Mouse (Mus musculus): Measurements from ENCODE around the gene Acot3.
"Not testable (repeated sequence)": the region's sequence is repeated elsewhere in the genome, so short reads cannot be mapped to it uniquely, and the experiment has no call there.

The Acot3 gene

DNA sequence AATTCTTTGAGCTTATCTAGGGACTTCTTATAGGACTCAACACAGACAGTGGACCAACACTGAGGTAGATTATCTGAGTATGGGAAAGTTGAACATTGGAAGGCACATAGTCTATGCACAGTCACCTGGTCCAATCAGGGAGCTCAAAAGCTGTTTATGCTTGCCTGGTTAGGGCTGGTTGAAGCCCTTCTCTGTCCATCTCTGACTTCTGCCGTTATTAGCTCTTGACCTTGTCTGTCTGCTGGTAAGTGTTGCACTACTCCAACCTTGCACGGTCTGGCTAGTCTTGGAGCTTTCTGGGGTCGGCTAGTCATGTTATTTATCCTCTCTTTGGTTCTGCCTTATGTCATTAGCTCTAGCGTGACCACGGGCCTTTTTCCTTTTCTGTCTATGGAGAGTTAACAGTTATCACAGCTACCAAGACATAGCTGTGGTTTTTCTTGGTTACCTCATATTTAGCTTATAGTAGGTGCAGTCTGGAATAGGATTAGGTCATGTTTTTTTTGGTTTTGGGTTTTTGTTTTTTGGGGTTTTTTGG is at the start of gene Acot3:
Acot3 (plus strand) TSS at position 208 of the 538 bp plus-strand sequence.
- DNase-seq (ENCODE audit: low spot score in 2 of 2): no peak

DNA sequence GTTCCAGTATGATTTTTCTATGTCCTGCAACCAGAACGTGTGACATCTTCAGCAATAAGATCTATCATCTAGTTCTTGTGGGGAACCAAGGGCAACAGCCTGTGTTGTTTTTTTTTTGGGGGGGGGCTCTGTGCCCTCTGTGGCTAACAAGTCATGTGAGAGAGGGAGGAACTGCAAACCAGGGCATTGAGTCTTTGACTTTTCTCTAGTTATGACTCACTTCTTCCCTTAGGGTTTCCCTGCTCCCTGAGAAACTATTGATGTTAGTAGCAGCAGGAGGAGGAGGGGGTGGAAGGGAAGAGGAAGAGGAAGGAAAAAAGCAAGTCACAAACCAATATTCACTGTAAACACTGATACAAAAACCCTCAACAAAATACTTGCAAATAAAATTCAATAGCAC is 48.1 kb upstream of the Acot3 start:
- no peak for DNase-seq (ENCODE audit: low spot score in 2 of 2)

DNA sequence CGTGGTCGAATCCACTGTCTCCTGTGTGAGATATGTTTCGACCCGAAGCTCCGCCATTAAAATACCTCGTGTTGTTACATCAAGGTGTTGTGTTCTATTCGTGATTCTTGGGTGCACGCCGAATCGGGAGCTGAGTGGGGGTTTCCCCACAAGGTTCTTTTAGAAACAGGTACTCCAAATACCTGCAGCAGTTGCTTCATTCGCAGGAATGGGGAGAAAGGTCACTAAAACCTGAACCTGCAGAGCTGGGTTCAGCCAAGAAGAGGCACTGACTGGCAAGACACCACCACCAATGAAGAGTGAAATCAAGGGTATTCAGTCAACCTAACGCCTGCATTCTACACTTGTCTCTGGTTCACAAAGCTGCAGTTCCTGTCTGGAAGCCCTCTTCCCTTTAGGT is 43.7 kb upstream of the Acot3 start:
- no peak for DNase-seq (ENCODE audit: low spot score in 2 of 2)

DNA sequence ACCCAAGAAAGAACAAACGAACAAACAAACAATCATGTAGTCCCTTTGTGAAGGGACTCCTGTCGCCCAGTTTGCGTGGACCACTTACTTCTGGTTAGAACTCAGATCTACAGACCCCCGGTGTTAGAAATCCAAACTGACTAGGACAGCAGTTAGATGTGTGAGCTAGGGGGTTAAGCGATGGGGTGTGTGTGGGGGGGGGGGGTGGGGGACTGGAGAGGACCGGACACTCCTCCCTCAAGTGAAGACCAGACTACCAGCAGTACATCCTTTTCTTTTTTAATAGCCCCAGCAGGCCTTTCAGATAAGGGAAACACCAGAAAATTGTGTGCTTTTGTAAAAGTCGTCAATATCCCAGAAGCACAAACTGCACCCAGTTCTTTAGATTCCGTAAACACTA is 43.2 kb upstream of the Acot3 start:
- DNase-seq (ENCODE audit: low spot score in 2 of 2): no peak

DNA sequence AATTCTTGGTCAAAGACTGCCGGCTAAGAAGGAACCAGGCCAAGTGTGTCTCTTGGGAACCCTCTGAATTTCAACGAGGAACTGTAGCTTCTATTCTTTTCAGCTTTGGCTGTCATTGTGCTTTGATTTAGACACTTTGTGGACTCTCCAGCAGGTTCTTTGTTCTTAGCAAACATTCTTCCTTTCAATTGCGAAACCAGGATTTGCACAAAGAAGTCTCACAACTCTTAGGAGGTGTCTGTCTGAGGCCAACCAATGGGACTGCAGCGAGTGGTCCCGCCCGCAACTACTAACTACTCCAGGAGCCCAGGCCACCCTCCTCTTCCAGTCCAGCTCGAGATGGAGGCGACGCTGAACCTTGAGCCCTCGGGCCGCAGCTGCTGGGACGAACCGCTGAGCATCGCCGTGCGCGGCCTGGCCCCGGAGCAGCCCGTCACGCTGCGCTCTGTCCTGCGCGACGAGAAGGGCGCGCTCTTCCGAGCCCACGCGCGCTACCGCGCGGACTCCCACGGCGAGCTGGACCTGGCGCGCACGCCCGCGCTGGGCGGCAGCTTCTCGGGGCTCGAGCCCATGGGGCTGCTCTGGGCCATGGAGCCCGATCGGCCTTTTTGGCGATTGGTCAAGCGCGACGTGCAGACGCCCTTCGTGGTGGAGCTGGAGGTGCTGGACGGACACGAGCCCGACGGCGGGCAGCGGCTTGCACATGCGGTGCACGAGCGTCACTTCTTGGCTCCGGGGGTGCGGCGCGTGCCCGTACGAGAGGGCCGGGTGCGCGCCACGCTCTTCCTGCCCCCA is 42.6 kb upstream of the Acot3 start, which contains the start of gene Acot1:
Acot1 (plus strand) TSS at position 320 of the 795 bp plus-strand sequence.
- DNase-seq (ENCODE audit: low spot score in 2 of 2): peak in 1 of 2 experiments; percentile 22

DNA sequence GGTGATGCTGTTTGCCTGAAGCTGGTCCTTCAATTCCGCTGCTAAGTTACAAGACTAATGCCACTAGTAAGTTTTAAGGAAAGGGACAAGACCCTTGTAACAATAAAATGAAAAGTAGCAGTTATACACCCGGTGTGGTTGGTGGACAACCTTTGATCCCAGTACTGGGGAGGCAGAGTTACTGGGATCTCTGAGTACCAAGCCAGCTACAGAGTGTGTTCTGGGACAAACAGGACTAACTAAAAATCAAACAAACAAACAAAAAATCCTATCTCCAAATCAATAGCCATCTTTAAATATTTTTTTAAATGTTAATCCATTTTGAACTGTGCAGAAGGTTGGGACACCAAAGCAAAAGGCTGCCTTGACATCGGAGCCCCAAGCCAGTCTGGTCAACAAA is 41.7 kb upstream of the Acot3 start:
- no peak for DNase-seq (ENCODE audit: low spot score in 2 of 2)

DNA sequence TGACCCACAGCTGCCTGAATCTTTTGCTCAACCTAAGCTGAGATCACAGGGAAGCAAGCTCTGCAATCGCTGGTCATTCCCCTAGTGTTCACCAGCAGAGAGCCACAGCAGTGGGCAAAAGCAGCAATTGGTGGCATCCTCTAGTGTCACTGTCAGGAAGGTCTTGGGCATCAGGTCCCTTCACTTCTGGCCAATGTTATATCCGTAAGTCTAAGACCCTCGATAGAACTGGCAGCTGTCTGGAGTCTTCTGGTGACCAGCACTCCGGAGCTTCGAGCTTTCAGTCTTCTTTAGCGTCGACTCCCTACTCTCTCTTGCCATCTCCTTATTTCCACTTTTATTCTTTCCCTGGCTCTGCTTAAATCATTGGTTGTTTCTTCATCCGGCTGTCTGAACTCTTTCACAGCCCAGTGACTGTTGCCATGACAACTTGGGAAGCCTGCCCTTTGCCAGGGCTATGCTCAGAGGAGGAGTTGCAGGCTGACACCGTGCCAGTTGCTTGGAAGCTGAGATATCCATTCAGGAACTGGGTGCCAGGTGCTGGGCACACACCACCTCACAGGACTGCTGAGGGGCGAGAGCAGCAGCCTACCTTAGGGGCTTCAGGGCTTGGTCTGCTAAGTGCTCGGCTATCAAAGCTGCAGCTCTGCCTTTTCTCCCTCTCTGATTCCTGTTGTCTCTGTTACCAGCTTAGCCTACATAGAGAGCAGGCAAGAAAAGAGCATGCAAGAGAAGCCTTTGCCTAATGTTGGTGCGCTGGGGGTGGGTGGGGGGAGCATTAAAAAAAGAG is 40.5 kb upstream of the Acot3 start:
- peak; percentile 30 to 54 for DNase-seq (ENCODE audit: low spot score in 2 of 2)

DNA sequence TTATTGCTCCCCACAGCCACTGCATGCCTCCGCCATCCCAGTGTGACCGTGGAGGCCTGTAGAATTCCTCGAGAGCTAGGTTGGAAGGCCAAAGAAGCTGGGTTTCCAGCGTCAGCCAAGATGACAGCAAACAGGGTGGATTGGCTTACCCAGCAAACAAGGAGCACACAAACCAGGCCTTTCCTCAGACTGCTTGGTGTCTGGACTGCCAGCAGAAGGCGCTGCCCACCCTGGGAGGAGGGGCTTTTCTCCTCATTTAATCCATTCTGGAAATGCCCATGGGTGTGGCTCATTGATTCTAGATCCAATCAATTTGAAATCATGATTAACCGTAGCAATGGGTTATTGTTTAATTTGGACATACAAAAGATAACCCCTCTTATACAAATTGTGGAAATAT is 38.8 kb upstream of the Acot3 start:
- no peak for DNase-seq (ENCODE audit: low spot score in 2 of 2)

DNA sequence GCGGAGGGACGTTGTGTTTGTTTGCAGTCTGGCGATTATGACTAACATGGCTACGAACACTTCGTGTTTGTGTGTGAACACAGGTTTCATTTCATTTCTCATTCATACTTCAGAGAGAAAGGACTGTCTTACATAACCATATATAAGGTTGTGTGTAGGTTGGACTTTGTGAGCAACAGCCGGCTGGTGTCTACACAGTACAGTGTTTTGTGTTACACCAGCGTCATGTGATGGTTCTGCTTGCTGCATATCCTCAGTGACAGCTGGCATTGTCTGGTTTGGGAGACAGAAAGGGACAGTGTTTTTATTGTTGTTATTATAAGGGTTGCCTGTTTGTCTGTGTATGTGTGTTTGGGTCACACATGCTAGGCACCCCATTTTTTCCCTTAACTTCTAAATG is 38.2 kb upstream of the Acot3 start:
- no peak for DNase-seq (ENCODE audit: low spot score in 2 of 2)

DNA sequence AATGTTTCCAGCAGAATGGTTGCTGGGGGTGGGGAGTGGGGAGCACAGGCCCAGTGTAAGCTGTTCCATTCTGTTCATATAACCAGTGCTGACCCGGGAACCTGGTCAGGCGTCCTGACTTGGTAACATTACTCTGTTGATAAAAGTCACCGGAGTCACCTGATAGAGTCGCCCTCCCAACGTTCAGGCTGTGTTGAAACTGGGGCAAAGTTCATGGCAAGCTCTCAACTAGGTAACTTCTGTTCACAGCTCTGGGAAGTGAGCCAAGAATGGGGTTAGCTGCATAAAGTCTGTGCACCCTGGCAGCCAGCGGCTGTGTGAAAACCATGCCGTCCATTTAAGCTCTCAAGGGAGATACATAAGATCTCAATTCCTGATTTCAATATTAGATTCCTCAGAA is 31.4 kb upstream of the Acot3 start:
- DNase-seq (ENCODE audit: low spot score in 2 of 2): not testable (repeated sequence)

DNA sequence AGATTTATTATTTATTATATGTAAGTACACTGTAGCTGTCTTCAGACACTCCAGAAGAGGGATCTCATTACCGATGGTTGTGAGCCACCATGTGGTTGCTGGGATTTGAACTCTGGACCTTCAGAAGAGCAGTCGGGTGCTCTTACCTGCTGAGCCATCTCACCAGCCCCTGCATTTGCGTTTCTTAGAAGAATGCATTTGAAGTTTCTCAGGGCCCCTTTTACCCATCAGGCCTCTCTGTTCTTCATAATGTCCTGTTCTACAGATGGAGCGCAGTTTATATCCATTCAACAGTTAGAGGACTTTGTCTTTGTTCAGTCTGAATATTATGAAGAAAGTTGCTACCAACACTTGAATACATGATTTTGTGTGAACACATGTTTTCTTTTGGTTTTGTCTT is 29.7 kb upstream of the Acot3 start:
- not testable (repeated sequence) for DNase-seq (ENCODE audit: low spot score in 2 of 2)

DNA sequence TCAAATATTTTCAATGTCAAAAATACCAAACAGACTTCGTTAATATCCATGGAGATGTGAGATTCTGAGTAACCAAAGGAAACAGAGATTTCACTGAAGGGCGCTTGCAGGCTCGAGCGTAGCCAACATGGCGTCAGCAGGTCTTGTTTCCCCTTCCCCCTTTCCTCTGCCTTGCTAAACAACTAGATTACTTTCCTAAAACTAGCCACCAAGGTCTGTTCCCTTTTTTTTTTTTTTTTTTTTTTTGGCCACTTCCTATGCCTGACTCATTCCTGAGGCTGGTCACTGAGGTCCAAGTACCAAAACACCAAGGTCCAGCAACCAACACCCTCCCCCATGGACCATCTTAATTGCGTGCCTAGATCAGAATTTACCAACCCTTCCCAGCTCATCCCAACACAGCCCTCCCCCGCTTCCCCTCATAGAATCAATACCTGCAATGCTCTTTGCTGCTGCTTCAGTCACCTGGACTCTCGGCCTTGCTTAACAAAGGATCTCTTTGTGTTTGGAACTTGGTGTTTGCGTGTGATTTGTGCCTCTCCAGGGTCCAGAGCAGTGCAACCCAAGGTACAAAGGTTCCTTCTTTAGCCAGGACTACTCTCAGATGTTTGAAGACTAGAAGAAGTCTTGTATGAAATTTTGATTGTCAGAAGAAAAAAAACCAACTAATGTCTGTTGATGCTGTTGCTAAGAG is 28.7 kb upstream of the Acot3 start:
- no peak for DNase-seq (ENCODE audit: low spot score in 2 of 2)

DNA sequence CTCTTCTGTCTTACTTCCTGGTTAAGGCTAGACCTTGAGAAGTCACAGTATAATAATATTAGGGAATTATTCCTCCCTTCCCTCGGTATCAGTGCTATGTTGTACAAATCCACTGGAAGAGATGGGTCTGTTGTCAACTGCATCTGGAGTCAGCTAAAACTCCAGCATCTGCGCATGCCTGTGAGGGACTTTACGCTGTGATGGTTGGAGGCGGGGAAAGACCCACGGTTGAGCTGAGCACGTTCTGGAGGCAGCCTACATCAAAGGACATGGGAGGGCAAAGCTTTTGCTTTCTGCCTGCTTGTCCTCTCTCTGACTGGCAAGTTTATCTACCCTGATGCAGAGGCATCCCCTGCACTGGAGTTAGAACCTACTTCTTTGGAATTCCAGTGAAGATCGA is 26.1 kb upstream of the Acot3 start:
- DNase-seq (ENCODE audit: low spot score in 2 of 2): no peak

DNA sequence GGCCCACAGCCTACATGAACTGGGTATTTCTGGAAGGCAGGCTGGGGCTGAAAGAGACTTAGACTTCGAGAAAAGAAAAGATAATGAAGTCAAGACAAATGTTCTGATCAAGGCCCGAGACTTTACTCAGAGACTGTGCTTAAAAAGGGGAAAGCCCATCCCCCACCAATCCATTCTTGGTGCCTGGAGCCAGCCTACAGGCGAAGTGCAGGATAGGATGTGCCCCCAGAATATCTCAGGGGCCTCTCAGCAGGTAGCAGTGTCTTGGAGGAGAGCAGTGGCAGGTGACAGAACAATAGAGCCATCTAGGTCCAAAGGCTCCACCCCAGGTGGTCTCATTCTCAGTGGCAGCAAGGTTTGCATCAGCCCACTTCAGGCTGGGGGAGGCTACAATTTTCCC is 23.6 kb upstream of the Acot3 start:
- DNase-seq (ENCODE audit: low spot score in 2 of 2): not testable (repeated sequence)

DNA sequence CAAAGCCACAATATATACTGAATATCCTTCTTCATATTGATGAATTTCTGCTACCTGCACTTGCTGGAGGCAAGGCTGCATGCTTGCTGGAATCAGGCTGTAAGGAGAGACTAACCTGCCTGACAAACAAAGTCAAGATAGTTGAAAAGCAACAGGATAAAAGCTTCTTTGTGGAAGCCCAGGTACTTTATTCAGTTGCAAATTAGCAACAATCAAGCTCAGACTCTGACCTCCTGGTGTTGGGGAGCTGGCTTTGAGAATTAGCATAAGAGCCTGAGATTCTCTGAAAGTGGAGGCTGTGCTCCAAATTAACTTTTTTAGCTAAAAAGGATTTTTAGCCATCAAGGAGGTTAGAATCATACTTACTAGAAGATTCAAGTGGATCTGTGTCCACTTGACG is 22.9 kb upstream of the Acot3 start:
- DNase-seq (ENCODE audit: low spot score in 2 of 2): not testable (repeated sequence)

DNA sequence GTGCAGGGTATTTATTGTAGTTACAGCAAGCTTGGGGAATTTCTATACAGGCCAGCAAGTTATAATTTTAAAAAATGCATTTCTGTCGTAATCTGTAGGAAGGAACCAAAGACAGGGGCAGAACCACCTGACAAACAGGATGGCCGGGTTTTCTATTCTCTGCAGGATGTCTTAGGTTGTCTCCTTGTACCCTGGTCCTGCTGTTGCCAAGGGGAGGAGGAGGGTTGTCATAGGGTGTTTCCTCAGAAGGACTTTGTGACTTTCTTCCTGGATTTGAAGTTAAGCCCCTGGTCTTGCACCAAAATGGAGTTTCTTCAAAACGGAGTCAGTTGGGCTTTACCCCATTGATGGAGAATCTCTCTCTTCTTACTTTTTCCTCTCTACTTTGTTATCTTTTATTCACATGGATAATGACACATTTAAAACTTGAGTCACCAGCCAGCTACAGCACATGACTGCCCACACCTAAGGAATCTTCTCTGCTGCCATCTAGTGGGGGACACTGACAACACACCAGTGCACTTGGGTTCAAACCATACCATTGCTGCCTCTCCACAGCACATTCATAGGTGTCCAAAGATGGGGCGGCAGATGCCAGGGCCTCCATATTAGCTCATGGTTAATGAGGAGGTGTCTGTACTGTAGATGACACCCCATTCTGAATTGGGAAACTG is 21.1 kb upstream of the Acot3 start:
- peak; percentile 53 to 77 for DNase-seq (ENCODE audit: low spot score in 2 of 2)

DNA sequence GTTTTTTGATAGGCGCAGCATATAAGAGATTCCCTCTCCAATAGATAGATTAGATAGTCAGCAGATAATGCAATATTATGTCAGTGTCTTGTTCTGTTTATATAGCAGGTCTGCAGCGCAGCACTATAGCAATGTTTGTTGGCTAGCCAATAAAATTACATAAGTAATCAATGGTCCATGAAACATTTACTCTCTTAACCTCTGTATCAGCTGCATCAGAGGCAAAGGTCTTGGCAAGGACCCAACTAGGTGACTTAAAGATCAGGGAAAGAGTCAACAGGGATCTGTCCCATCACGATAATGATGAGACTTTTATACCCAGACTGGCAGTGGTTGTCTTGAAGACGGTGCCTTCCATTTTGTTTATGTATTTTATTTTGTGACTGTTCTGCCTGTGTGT is 19.1 kb upstream of the Acot3 start:
- no peak for DNase-seq (ENCODE audit: low spot score in 2 of 2)

DNA sequence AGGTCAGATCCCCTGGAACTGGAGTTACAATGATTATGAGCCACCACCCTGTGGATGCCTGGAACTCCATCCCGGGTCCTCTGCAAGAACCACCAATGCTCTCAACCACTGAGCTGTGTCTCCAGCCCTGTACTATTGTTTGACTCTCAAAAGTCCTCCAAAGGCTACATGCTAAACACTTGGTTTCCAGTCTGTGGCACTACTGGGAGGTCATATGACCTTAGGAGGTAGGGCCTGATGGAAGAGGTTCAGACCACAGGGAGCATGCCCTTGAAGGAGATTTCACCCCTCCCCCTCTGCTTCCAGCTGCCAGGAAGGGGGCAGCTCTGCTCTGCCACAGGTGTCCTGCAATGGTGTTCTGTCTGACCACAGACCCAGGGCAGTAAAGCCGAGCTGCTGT is 18.6 kb upstream of the Acot3 start:
- DNase-seq (ENCODE audit: low spot score in 2 of 2): not testable (repeated sequence)

DNA sequence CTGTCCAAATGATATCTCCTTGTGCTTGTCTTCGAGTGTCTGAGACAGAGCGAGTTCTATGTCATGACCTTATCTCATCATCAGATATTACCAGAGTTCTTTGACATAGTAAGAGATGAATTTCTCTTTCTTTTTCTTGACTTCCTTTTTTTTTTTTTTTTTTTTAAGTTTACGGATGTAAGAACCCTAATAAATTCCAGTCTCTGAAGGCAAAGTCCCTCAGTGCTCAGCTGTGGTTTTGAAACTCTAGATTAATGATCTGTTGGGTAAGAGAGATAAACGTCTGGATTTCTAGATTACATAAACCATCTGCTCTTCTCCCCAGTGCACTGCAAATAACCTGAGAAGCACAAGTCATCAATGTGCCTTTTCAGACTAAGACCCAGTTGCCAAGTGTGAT is 17.8 kb upstream of the Acot3 start:
- no peak for DNase-seq (ENCODE audit: low spot score in 2 of 2)

DNA sequence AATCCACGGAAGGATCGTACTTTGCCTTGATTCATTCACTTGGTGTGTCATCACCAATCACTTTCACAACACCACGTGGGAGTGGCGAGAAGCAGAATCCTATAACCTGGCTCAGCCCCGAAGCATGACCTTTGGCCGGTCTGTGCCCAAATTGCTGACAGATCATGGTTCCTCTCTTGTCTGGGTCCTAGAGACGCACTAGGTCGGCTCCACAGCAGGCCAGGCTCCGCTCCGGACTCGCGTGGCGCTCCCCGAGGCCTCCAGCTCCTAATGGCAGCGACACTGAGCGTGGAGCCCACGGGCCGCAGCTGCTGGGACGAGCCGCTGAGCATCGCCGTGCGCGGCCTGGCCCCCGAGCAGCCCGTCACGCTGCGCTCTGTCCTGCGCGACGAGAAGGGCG is 13.7 kb upstream of the Acot3 start, which contains the start of gene Acot4:
Acot4 (plus strand) TSS at position 139 of the 400 bp plus-strand sequence.
- DNase-seq (ENCODE audit: low spot score in 2 of 2): not testable (repeated sequence)

DNA sequence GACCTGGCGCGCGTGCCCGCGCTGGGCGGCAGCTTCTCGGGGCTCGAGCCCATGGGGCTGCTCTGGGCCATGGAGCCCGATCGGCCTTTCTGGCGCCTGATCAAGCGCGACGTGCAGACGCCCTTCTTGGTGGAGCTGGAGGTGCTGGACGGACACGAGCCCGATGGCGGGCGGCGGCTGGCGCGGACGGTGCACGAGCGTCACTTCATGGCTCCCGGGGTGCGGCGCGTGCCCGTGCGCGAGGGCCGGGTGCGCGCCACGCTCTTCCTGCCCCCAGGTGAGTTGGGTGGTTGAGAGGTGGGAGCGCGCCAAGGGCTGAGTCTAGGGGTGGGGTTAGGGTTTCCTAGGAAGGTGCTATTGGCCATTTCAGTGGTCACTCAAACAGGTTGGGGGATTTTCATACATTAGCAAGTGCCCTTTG is 13.2 kb upstream of the Acot3 start, which contains the start of gene Gm49366:
Gm49366 (plus strand) TSS at position 245 of the 421 bp plus-strand sequence.
- peak; percentile 8 to 27 for DNase-seq (ENCODE audit: low spot score in 2 of 2)

Data from frontal cortex, postnatal 25 days (tissue).